ENCODE assay signal across 11 mouse cellular contexts in genomic region chr14:75773431-75773830, GRCm38 (mm10). TPM values are rescaled to one million over a fixed set of nuclear protein-coding genes. Genes with fewer than 3 reads are reported as not detected.
DNase-seq lines count a peak whose midpoint lies in the region; ATAC-seq lines count a peak whose summit lies in the region.
"Had no signal": no experiment of that assay in that cellular context is flagged by ENCODE, and none has a peak within 500 bp of the region (broad histone marks: within the 10 kb centered on the region; RNA-seq: fewer than 3 reads in every experiment).

No protein-coding gene starts in this region.

- intact Hi-C loops in heart, postnatal 25 days (cut with DNase I), result no loop called here
- intact Hi-C loops in heart, postnatal 10 days (cut with DNase I), result no loop called here
- intact Hi-C loops in left cerebral cortex, postnatal 4 days (cut with DNase I), result no loop called here

- ATAC-seq in megakaryocyte-erythroid progenitor cell, adult 5-6 weeks (replicated peaks; ENCODE audit: low FRiP score, low TSS enrichment, poor library complexity, severe bottlenecking), result peak; percentile 91
- ATAC-seq: forebrain, postnatal 0 days; midbrain, embryonic 13.5 days had no signal

- DNase-seq in heart, adult 11 months, result peak; percentile 95
- no peak for DNase-seq in heart, postnatal 25 days (ENCODE audit: low spot score)
- peak; percentile 49 for DNase-seq in testis, postnatal 14 days (ENCODE audit: low spot score)
- DNase-seq in testis, postnatal 10 days (ENCODE audit: low spot score), result no peak
- DNase-seq in heart, postnatal 10 days, result peak; percentile 70 to 74
- DNase-seq in left cerebral cortex, postnatal 4 days, result no peak
- DNase-seq in layer of hippocampus, adult 18-20 months (ENCODE audit: low spot score in 2 of 2), result no peak
- DNase-seq: cerebellum, adult 2 months; forebrain, postnatal 0 days had no signal

RNA-seq across cellular contexts. Expression of gene Slc25a30, which starts 13.4 kb away (rescaled TPM):
- total RNA-seq in heart, postnatal 25 days (2021), result 10 to 100 TPM; 11.5 to 12.6 TPM
- total RNA-seq in heart, postnatal 10 days (2021), result 10 to 100 TPM; 20.2 to 23.5 TPM
- 26.0 and 33.0 TPM in 2 replicates for total RNA-seq in megakaryocyte-erythroid progenitor cell, adult 5-6 weeks (2014; fragmentation: Nextera tagmentation)
- total RNA-seq in megakaryocyte-erythroid progenitor cell, adult 5-6 weeks (2017), result 22.5 and 32.6 TPM in 2 replicates
- 10 to 100 TPM; 19.4 to 23.9 TPM for total RNA-seq in left cerebral cortex, postnatal 4 days (2021)
- 10 to 100 TPM; 12.8 to 14.3 TPM for total RNA-seq in layer of hippocampus, adult 18-20 months (2021)

RNA-seq across cellular contexts. Expression of gene Cog3, which starts 19.1 kb away (rescaled TPM):
- total RNA-seq in heart, postnatal 25 days (2021), result 10 to 100 TPM; 13.0 to 13.5 TPM
- 10 to 100 TPM; 16.3 to 16.7 TPM for total RNA-seq in heart, postnatal 10 days (2021)
- total RNA-seq in megakaryocyte-erythroid progenitor cell, adult 5-6 weeks (2014; fragmentation: Nextera tagmentation), result 36.7 and 47.3 TPM in 2 replicates
- 31.6 and 36.7 TPM in 2 replicates for total RNA-seq in megakaryocyte-erythroid progenitor cell, adult 5-6 weeks (2017)
- total RNA-seq in left cerebral cortex, postnatal 4 days (2021), result 10 to 100 TPM; 24.3 to 24.5 TPM
- total RNA-seq in layer of hippocampus, adult 18-20 months (2021), result 10 to 100 TPM; 23.5 to 24.8 TPM

Comparison
In these comparisons a context has a peak if more than half of its experiments do, and no peak if none do; other contexts are left out.
1. DNase-seq: peak in heart, adult 11 months (single experiment), testis, postnatal 14 days (single experiment) and heart, postnatal 10 days (2 of 2); none in heart, postnatal 25 days (single experiment), testis, postnatal 10 days (single experiment), left cerebral cortex, postnatal 4 days (single experiment) and layer of hippocampus, adult 18-20 months (0 of 2).